Mouse (Mus musculus) forebrain, embryonic 15.5 days (tissue): ENCODE data around the gene Mrap. TPM values are rescaled to one million over a fixed set of nuclear protein-coding genes. Genes with fewer than 3 reads are reported as not detected.

ENCODE experiments used
- ATAC-seq: fragments of 200-750 bp; cut with Nextera tagmentation; replicated peaks from 2 replicates; pipeline ENCODE4 v1.8.0; 2017; ENCODE audit warnings: mild to moderate bottlenecking, moderate TSS enrichment, moderate library complexity
- H3K27ac ChIP-seq: fragments of 300-500 bp; sonication (generic); replicated peaks from 2 replicates; pipeline ENCODE4 v1.5.1; 2015; ENCODE audit warnings: mild to moderate bottlenecking, inconsistent platforms
- H3K27me3 ChIP-seq: fragments of 300-500 bp; sonication (generic); 2 replicates; pipeline ENCODE4 v1.6.1; 2015; ENCODE audit warnings: inconsistent platforms
- H3K36me3 ChIP-seq: fragments of 300-500 bp; sonication (generic); 2 replicates; pipeline ENCODE4 v1.6.1; 2015; ENCODE audit warnings: mild to moderate bottlenecking, inconsistent platforms
- H3K4me1 ChIP-seq: fragments of 300-500 bp; sonication (generic); 2 replicates; pipeline ENCODE4 v1.6.1; 2015; ENCODE audit warnings: inconsistent platforms
- H3K4me2 ChIP-seq: fragments of 300-500 bp; sonication (generic); replicated peaks from 2 replicates; pipeline ENCODE4 v1.6.1; 2015; ENCODE audit warnings: mild to moderate bottlenecking, inconsistent platforms
- H3K4me3 ChIP-seq: fragments of 300-500 bp; sonication (generic); 2 replicates; pipeline ENCODE4 v1.5.1; 2015; ENCODE audit warnings: mild to moderate bottlenecking, inconsistent platforms
- H3K9ac ChIP-seq: fragments of 300-500 bp; sonication (generic); replicated peaks from 2 replicates; pipeline ENCODE4 v1.6.1; 2015; ENCODE audit warnings: mild to moderate bottlenecking, inconsistent platforms
- H3K9me3 ChIP-seq: fragments of 300-500 bp; sonication (generic); 2 replicates; pipeline ENCODE4 v1.6.1; 2016; ENCODE audit warnings: inconsistent platforms
- whole genome bisulfite sequencing: fragments of 180-500 bp; shearing (Covaris S2); methylation state at CpG from one replicate; pipeline ENCODE4 v1.1.7; 2015; ENCODE audit warnings: mixed read lengths; 5-methylcytosine and 5-hydroxymethylcytosine counted together
- polyA plus RNA-seq: library from polyadenylated mRNA; unstranded; fragments of >200 nt; fragmentation: Nextera tagmentation; extraction: Ambion mirVana; gene quantifications from 2 replicates; pipeline ENCODE4 v1.2.1, GENCODE M21; 2015

The Mrap gene
- polyA plus RNA-seq, 1 experiment from 2014 or later = not detected

- Histone ChIP-seq H3K4me3 (peak overlapping the region; percentile 30), H3K4me2 (peak overlapping the region; percentile 49), H3K36me3 (no peaks in the 10 kb centered on the region), H3K27me3 (no peaks in the 10 kb centered on the region), H3K9ac (peak overlapping the region; percentile 29), H3K4me1 (peaks cover 40% of the 10 kb centered on the region), H3K9me3 (no peaks in the 10 kb centered on the region), H3K27ac (peak overlapping the region; percentile 85)
- 5% methylated on average over 17 of the region's 17 CpGs for WGBS
- ATAC-seq = peak; percentile 90
Measured at GRCm38 (mm10) chr16:90709711-90710289, 28.2 kb upstream of the Mrap start.

GRCm38 (mm10) chr16:90710313-90710712, 27.7 kb upstream of the Mrap start:
- H3K36me3 ChIP-seq = no peaks in the 10 kb centered on the region
- H3K4me3 ChIP-seq = peak overlapping the region; percentile 30
- 71% methylated on average over 12 of the region's 12 CpGs for WGBS
- H3K4me1 ChIP-seq = peaks cover 40% of the 10 kb centered on the region
- peak overlapping the region; percentile 29 for H3K9ac ChIP-seq
- peak overlapping the region; percentile 85 for H3K27ac ChIP-seq
- peak overlapping the region; percentile 49 for H3K4me2 ChIP-seq
- no peaks in the 10 kb centered on the region for H3K9me3 ChIP-seq
- H3K27me3 ChIP-seq = no peaks in the 10 kb centered on the region
- ATAC-seq = no peak

GRCm38 (mm10) chr16:90724051-90724450, 14.0 kb upstream of the Mrap start:
- Histone ChIP-seq H3K27ac (no peak overlapping the region), H3K4me3 (no peak overlapping the region), H3K9ac (no peak overlapping the region), H3K36me3 (peaks cover 11% of the 10 kb centered on the region; the same call in 1 of the 2 replicates), H3K27me3 (no peaks in the 10 kb centered on the region), H3K9me3 (no peaks in the 10 kb centered on the region), H3K4me1 (peaks cover 15% of the 10 kb centered on the region), H3K4me2 (no peak overlapping the region)
- ATAC-seq = no peak
- 94% methylated on average over 4 of the region's 4 CpGs for WGBS

GRCm38 (mm10) chr16:90726600-90727227, 11.3 kb upstream of the Mrap start:
- Histone ChIP-seq H3K9ac (peak overlapping the region; percentile 69), H3K27ac (no peak overlapping the region; the same call in 1 of the 2 replicates), H3K4me2 (peak overlapping the region; percentile 99), H3K9me3 (no peaks in the 10 kb centered on the region; the same call in 1 of the 2 replicates), H3K4me3 (peak overlapping the region; percentile 91), H3K36me3 (no peaks in the 10 kb centered on the region), H3K4me1 (peaks cover 15% of the 10 kb centered on the region), H3K27me3 (no peaks in the 10 kb centered on the region)
- ATAC-seq = peak; percentile 67; the same call in 1 of the 2 replicates
- 5% methylated on average over 38 of the region's 38 CpGs for WGBS

GRCm38 (mm10) chr16:90727233-90728115, 10.5 kb upstream of the Mrap start, which contains the start of gene Mis18a:
Gene Mis18a (minus strand): TSS chr16:90727404.
- no peaks in the 10 kb centered on the region for H3K27me3 ChIP-seq
- H3K9me3 ChIP-seq = no peaks in the 10 kb centered on the region; the same call in 1 of the 2 replicates
- WGBS = 1% methylated on average over 53 of the region's 53 CpGs
- H3K9ac ChIP-seq = peak within 1 kb of the TSS; percentile 74
- H3K27ac ChIP-seq = peak within 1 kb of the TSS; percentile 87
- H3K4me1 ChIP-seq = peaks cover 15% of the 10 kb centered on the region
- peak; percentile 97 for ATAC-seq
- H3K4me2 ChIP-seq = peak within 1 kb of the TSS; percentile 99
- peak within 1 kb of the TSS; percentile 91 for H3K4me3 ChIP-seq
- H3K36me3 ChIP-seq = no peaks in the 10 kb centered on the region

- 74% methylated on average over 4 of the region's 4 CpGs for WGBS
- Histone ChIP-seq H3K4me3 (no peak overlapping the region), H3K4me2 (no peak overlapping the region), H3K9me3 (no peaks in the 10 kb centered on the region; the same call in 1 of the 2 replicates), H3K9ac (no peak overlapping the region), H3K27me3 (no peaks in the 10 kb centered on the region), H3K4me1 (no peaks in the 10 kb centered on the region), H3K36me3 (no peaks in the 10 kb centered on the region), H3K27ac (no peak overlapping the region)
- ATAC-seq = no peak
Measured at GRCm38 (mm10) chr16:90735611-90736010, 2.4 kb upstream of the Mrap start.

- Histone ChIP-seq H3K9ac (no peak overlapping the region), H3K27me3 (no peaks in the 10 kb centered on the region), H3K27ac (no peak overlapping the region), H3K4me3 (no peak overlapping the region), H3K9me3 (no peaks in the 10 kb centered on the region), H3K4me1 (no peaks in the 10 kb centered on the region), H3K36me3 (no peaks in the 10 kb centered on the region), H3K4me2 (no peak overlapping the region)
- 77% methylated on average over 10 of the region's 10 CpGs for WGBS
- ATAC-seq = no peak
Measured at GRCm38 (mm10) chr16:90736672-90737270, 1.2 kb upstream of the Mrap start.

- Histone ChIP-seq H3K27me3 (no peaks in the 10 kb centered on the region), H3K36me3 (peaks cover 4% of the 10 kb centered on the region; the same call in 1 of the 2 replicates), H3K27ac (no peak overlapping the region), H3K4me1 (no peaks in the 10 kb centered on the region), H3K4me2 (no peak overlapping the region), H3K4me3 (no peak overlapping the region), H3K9ac (no peak overlapping the region), H3K9me3 (no peaks in the 10 kb centered on the region)
- no peak for ATAC-seq
- WGBS = 84% methylated on average over 6 of the region's 6 CpGs
Measured at GRCm38 (mm10) chr16:90747143-90747542, 9.1 kb downstream of the Mrap start.

GRCm38 (mm10) chr16:90748169-90748568, 10.2 kb downstream of the Mrap start:
- no peak for ATAC-seq
- H3K27me3 ChIP-seq = no peaks in the 10 kb centered on the region
- peaks cover 6% of the 10 kb centered on the region for H3K36me3 ChIP-seq
- no peaks in the 10 kb centered on the region for H3K4me1 ChIP-seq
- H3K4me3 ChIP-seq = no peak overlapping the region
- H3K27ac ChIP-seq = no peak overlapping the region
- no peak overlapping the region for H3K4me2 ChIP-seq
- H3K9me3 ChIP-seq = no peaks in the 10 kb centered on the region
- 97% methylated on average over 7 of the region's 7 CpGs for WGBS
- no peak overlapping the region for H3K9ac ChIP-seq

GRCm38 (mm10) chr16:90753386-90753941, 15.5 kb downstream of the Mrap start:
- Histone ChIP-seq H3K4me2 (no peak overlapping the region), H3K36me3 (peaks cover 42% of the 10 kb centered on the region), H3K4me3 (no peak overlapping the region), H3K4me1 (no peaks in the 10 kb centered on the region), H3K27ac (no peak overlapping the region), H3K9ac (no peak overlapping the region), H3K27me3 (no peaks in the 10 kb centered on the region), H3K9me3 (no peaks in the 10 kb centered on the region)
- 94% methylated on average over 13 of the region's 13 CpGs for WGBS
- ATAC-seq = no peak

GRCm38 (mm10) chr16:90759335-90759734, 21.3 kb downstream of the Mrap start:
- 18% methylated on average over 3 of the region's 3 CpGs for WGBS

More at GRCm38 (mm10) chr16:90759335-90759734, 21.3 kb downstream of the Mrap start:
- Histone ChIP-seq H3K27ac (no peak overlapping the region), H3K4me3 (no peak overlapping the region), H3K36me3 (peaks cover 42% of the 10 kb centered on the region), H3K9me3 (no peaks in the 10 kb centered on the region), H3K4me1 (no peaks in the 10 kb centered on the region), H3K9ac (no peak overlapping the region), H3K4me2 (no peak overlapping the region), H3K27me3 (no peaks in the 10 kb centered on the region)
- no peak for ATAC-seq
